Mouse (Mus musculus) hindbrain, postnatal 0 days (tissue): ENCODE results near the gene Gng2. TPM values are rescaled to one million over a fixed set of nuclear protein-coding genes. Genes with fewer than 3 reads are reported as not detected.

Source experiments
- ATAC-seq: fragments of 200-750 bp; cut with Nextera tagmentation; 2 replicates; pipeline ENCODE4 v1.8.0; 2017; ENCODE audit warnings: mild to moderate bottlenecking, moderate TSS enrichment, moderate library complexity
- DNase-seq: peaks from one replicate; pipeline ENCODE4 v3.0.0-alpha.2; 2015; ENCODE audit warnings: low spot score
- H3K27ac ChIP-seq: fragments of 300-500 bp; sonication (generic); 2 replicates; pipeline ENCODE4 v1.5.1; 2014; ENCODE audit warnings: mild to moderate bottlenecking
- H3K27me3 ChIP-seq: fragments of 300-500 bp; sonication (generic); 2 replicates; pipeline ENCODE4 v1.6.1; 2014; ENCODE audit warnings: low read length, mixed read lengths; ENCODE audit not compliant: insufficient read depth
- H3K36me3 ChIP-seq: fragments of 300-500 bp; sonication (generic); 2 replicates; pipeline ENCODE4 v1.6.1; 2014; ENCODE audit warnings: low read length, mixed read lengths; ENCODE audit not compliant: insufficient read depth
- H3K4me1 ChIP-seq: fragments of 300-500 bp; sonication (generic); 2 replicates; pipeline ENCODE4 v1.6.1; 2014; ENCODE audit warnings: antibody characterized with exemption, low read length, mixed read lengths; ENCODE audit not compliant: insufficient read depth
- H3K4me2 ChIP-seq: fragments of 300-500 bp; sonication (generic); 2 replicates; pipeline ENCODE4 v1.6.1; 2014; ENCODE audit warnings: low read depth, mild to moderate bottlenecking, low read length, moderate library complexity, mixed read lengths
- H3K4me3 ChIP-seq: fragments of 300-500 bp; sonication (generic); 2 replicates; pipeline ENCODE4 v1.5.1; 2014; ENCODE audit warnings: low read length
- H3K9ac ChIP-seq: fragments of 300-500 bp; sonication (generic); replicated peaks from 2 replicates; pipeline ENCODE4 v1.6.1; 2014; ENCODE audit warnings: mild to moderate bottlenecking, low read length, moderate library complexity, mixed read lengths
- H3K9me3 ChIP-seq: fragments of 300-500 bp; sonication (generic); 2 replicates; pipeline ENCODE4 v1.6.1; 2016; ENCODE audit warnings: low read length, mixed read lengths
- CTCF ChIP-seq: IDR thresholded peaks from 2 replicates; pipeline ENCODE4 v1.5.1; 2016; ENCODE audit warnings: antibody characterized with exemption, control low read depth, low read depth
- WGBS: fragments of 180-500 bp; shearing (Covaris S2); extraction: QIAGEN DNeasy Blood & Tissue Kit; methylation state at CpG from one replicate; pipeline ENCODE4 v1.1.7; 2014; 5-methylcytosine and 5-hydroxymethylcytosine counted together
- polyA plus RNA-seq: library from polyadenylated mRNA; unstranded; fragments of >200 nt; fragmentation: Nextera tagmentation; extraction: Ambion mirVana; gene quantifications from 2 replicates; pipeline ENCODE4 v1.2.1, GENCODE M21; 2015
- total RNA-seq: library from RNA; depleted of rRNA; stranded (reverse); fragments of >200 nt; gene quantifications from 2 replicates; pipeline ENCODE4 v1.2.3, GENCODE M21; 2014

Gene Gng2
- total and polyA plus RNA-seq, 2 experiments from 2014 or later: 218 to 265 TPM

GRCm38 (mm10) chr14:19976421-19977270 is 781 bp downstream of the Gng2 start:
- Histone ChIP-seq H3K4me1 (peaks cover 14% of the 10 kb centered on the region; the same call in 1 of the 2 replicates), H3K9ac (peak overlapping the region; percentile 62), H3K27me3 (no peaks in the 10 kb centered on the region), H3K4me2 (peak overlapping the region; percentile 77), H3K36me3 (no peaks in the 10 kb centered on the region), H3K9me3 (no peaks in the 10 kb centered on the region), H3K27ac (peak overlapping the region; percentile 95), H3K4me3 (peak overlapping the region; percentile 58)
- peak; percentile 67 for TF ChIP-seq CTCF
- under 1% methylated on average over 24 of the region's 24 CpGs for WGBS
- ATAC-seq (peak; percentile 94), DNase-seq (peak; percentile 86)

- Histone ChIP-seq H3K4me2 (peak overlapping the region; percentile 77), H3K27me3 (no peaks in the 10 kb centered on the region), H3K9me3 (no peaks in the 10 kb centered on the region), H3K4me1 (peaks cover 21% of the 10 kb centered on the region; the same call in 1 of the 2 replicates), H3K36me3 (no peaks in the 10 kb centered on the region), H3K27ac (peak overlapping the region; percentile 82), H3K4me3 (peak overlapping the region; percentile 58), H3K9ac (peak overlapping the region; percentile 57)
- WGBS: 6% methylated on average over 11 of the region's 11 CpGs
- ATAC-seq: peak; percentile 36; the same call in 1 of the 2 replicates
- DNase-seq: peak; percentile 71
- no peak for TF ChIP-seq CTCF
Observed at GRCm38 (mm10) chr14:19974978-19975493, 2.4 kb downstream of the Gng2 start.

DNA sequence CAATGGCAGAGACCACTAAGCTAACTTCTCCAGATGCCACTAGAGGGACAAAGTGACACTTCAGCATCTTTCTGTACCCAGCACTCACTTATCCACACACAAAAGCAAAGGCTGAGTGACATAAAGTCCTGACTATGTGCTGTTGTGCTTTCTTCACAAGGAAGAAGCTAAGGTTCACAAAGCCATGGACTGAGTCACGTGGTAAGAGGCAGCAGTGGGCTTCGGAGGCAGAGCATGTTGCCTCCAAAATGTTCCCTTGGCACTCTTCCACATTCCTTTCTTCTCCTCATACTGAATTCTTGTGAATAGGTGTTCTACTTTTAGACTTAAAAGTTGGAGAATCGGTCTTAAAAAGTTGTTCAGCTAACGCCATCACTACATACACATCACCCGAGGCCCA is 3.0 kb downstream of the Gng2 start:
- H3K4me1 ChIP-seq: peaks cover 21% of the 10 kb centered on the region; the same call in 1 of the 2 replicates
- H3K36me3 ChIP-seq: no peaks in the 10 kb centered on the region
- H3K4me3 ChIP-seq: peak overlapping the region; percentile 58
- peak overlapping the region; percentile 77 for H3K4me2 ChIP-seq
- WGBS: 33% methylated on average over 5 of the region's 5 CpGs
- DNase-seq: no peak
- H3K27ac ChIP-seq: peak overlapping the region; percentile 82
- peak; percentile 45 for TF ChIP-seq CTCF
- no peak for ATAC-seq
- H3K27me3 ChIP-seq: no peaks in the 10 kb centered on the region
- H3K9me3 ChIP-seq: no peaks in the 10 kb centered on the region
- H3K9ac ChIP-seq: peak overlapping the region; percentile 57; the same call in 1 of the 2 replicates

GRCm38 (mm10) chr14:19972316-19973029 is 5.0 kb downstream of the Gng2 start:
- WGBS: 63% methylated on average over 13 of the region's 13 CpGs
- TF ChIP-seq CTCF: no peak
- H3K4me1 ChIP-seq: peaks cover 14% of the 10 kb centered on the region; the same call in 1 of the 2 replicates
- no peaks in the 10 kb centered on the region for H3K36me3 ChIP-seq
- ATAC-seq (no peak), DNase-seq (no peak)
- no peaks in the 10 kb centered on the region for H3K9me3 ChIP-seq
- H3K9ac ChIP-seq: no peak overlapping the region
- no peaks in the 10 kb centered on the region for H3K27me3 ChIP-seq
- H3K4me2 ChIP-seq: no peak overlapping the region
- no peak overlapping the region for H3K4me3 ChIP-seq
- H3K27ac ChIP-seq: no peak overlapping the region

GRCm38 (mm10) chr14:19970845-19971244 is 6.6 kb downstream of the Gng2 start:
- H3K4me1 ChIP-seq: peaks cover 10% of the 10 kb centered on the region; the same call in 1 of the 2 replicates
- no peak overlapping the region; the same call in 1 of the 2 replicates for H3K27ac ChIP-seq
- H3K4me3 ChIP-seq: no peak overlapping the region
- WGBS: 65% methylated on average over 3 of the region's 3 CpGs
- no peaks in the 10 kb centered on the region for H3K36me3 ChIP-seq
- H3K9ac ChIP-seq: no peak overlapping the region
- no peak for DNase-seq
- TF ChIP-seq CTCF: no peak
- no peaks in the 10 kb centered on the region for H3K27me3 ChIP-seq
- H3K4me2 ChIP-seq: no peak overlapping the region
- ATAC-seq: no peak
- H3K9me3 ChIP-seq: no peaks in the 10 kb centered on the region

- ATAC-seq (no peak), DNase-seq (no peak)
- H3K9ac ChIP-seq: no peak overlapping the region
- WGBS: 71% methylated on average over 6 of the region's 6 CpGs
- TF ChIP-seq CTCF: peak; percentile 35; the same call in 1 of the 2 replicates
- H3K4me2 ChIP-seq: no peak overlapping the region
- no peaks in the 10 kb centered on the region for H3K36me3 ChIP-seq
- no peak overlapping the region for H3K27ac ChIP-seq
- peaks cover 10% of the 10 kb centered on the region; the same call in 1 of the 2 replicates for H3K4me1 ChIP-seq
- no peaks in the 10 kb centered on the region for H3K27me3 ChIP-seq
- H3K9me3 ChIP-seq: no peaks in the 10 kb centered on the region
- H3K4me3 ChIP-seq: no peak overlapping the region
Observed at GRCm38 (mm10) chr14:19970106-19970785, 7.2 kb downstream of the Gng2 start.
